Mouse (Mus musculus) bone marrow macrophage, adult 2 months (primary cell): ENCODE results near the gene Efnb1. TPM values are rescaled to one million over a fixed set of nuclear protein-coding genes. Genes with fewer than 3 reads are reported as not detected.
"Not testable (repeated sequence)": the region's sequence is repeated elsewhere in the genome, so short reads cannot be mapped to it uniquely, and the experiment has no call there.

Experiments used
- H3K27ac ChIP-seq: 2 replicates; pipeline ENCODE4 v1.5.1; 2012; ENCODE audit warnings: low read depth, low read length; ENCODE audit not compliant: insufficient read depth
- H3K4me1 ChIP-seq: 2 replicates; pipeline ENCODE4 v1.6.1; 2012; ENCODE audit warnings: low read length; ENCODE audit not compliant: control insufficient read depth, insufficient read depth
- H3K4me3 ChIP-seq: 2 replicates; pipeline ENCODE4 v1.5.1; 2012; ENCODE audit warnings: mild to moderate bottlenecking, low read length, moderate library complexity; ENCODE audit not compliant: insufficient read depth
- CTCF ChIP-seq: IDR thresholded peaks from 2 replicates; pipeline ENCODE4 v1.5.1; 2012; ENCODE audit warnings: low read depth, mild to moderate bottlenecking, low read length, moderate library complexity
- POLR2A ChIP-seq: IDR thresholded peaks from 2 replicates; pipeline ENCODE4 v1.6.1; 2012; ENCODE audit warnings: mild to moderate bottlenecking, low read depth, low read length, borderline replicate concordance
- polyA plus RNA-seq: library from polyadenylated mRNA; stranded (reverse); fragments of >200 nt; gene quantifications from 2 replicates; pipeline ENCODE4 v1.2.4, GENCODE M21; 2012; ENCODE audit not compliant: missing spikeins, insufficient read depth, insufficient read length

Efnb1 gene
- polyA plus RNA-seq = 1.9 and 2.7 TPM in 2 replicates

DNA sequence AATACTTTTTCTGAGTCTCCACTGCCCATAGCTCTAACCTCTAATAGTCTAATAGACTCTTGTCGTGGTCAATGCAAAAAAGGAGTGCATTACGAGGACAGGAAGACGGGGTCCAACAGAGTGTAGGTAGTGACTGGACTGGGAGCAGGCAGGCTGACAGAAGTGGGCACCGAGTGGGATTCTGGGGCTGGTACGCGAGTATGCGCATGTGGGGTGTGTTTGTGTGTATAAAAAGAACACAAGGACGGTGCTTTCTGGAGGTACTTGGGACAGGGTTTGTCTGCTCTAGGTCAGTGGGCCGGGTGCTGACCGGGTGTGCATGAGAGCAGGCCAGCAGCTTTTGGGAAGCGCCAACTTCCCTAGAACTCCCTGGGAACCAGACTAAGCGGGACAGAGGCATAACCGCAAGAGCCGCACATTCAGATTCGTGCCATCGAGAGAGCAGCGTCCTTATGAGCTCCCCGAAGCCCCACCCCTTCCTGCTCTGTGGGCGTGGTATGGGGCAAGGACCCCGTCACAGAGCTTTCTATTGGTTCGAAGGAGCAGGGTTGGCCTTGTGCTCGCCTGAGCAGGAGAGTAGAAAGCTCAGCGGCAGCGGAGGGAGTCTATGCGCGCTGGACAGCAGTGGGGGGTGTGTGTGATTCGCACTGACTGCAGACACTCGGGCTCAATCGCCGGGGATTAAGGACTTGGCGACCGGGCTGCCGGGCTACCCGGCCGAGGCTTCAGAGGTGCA lies at the start of gene Efnb1:
Efnb1 (plus strand) TSS at position 608 of the 736 bp plus-strand sequence.
- Histone ChIP-seq H3K4me3 (peak within 1 kb of the TSS; percentile 63), H3K27ac (no peak within 1 kb of the TSS), H3K4me1 (no peaks in the 10 kb centered on the region)
- no peak for TF ChIP-seq POLR2A
- TF ChIP-seq CTCF = no peak

- Histone ChIP-seq H3K4me3 (no peak overlapping the region), H3K27ac (no peak overlapping the region), H3K4me1 (peaks cover 6% of the 10 kb centered on the region; the same call in 1 of the 2 replicates)
- no peak for TF ChIP-seq POLR2A
- no peak for TF ChIP-seq CTCF
These were observed 43.2 kb upstream of the Efnb1 start for GRCm38 (mm10) chrX:99092704-99093103.

DNA sequence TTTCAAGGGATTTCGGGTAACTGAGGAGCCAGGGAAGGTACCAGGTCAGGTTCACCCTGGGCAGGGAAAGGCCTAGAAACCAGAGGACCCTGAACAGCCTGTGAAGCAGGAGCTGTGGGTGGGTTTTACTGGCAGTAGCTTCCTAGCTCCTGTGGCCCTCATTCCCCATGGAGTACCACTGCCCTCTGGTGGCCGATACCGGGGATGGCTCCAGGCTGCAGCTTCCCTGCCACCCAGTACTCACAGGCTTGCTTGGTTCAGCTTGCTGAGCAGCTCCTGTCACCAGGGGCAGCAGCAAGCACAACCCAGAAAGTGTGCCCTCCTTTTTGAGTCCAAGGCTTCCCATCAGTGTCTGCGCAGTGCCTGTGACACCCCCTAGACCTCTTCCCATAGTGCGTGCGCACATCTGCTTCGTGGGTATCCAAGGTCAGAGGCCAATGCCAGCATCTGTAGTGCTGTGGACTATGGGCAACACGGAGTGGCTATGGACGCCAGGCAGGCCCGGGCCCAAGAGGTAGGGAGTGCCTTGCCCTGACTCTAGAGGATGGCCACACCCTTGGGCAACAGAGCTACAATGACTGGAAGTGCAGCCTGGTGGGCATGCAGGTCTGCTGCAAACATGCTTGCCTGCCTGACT lies 24.7 kb upstream of the Efnb1 start:
- not testable (repeated sequence) for H3K4me3 ChIP-seq

GRCm38 (mm10) chrX:99119510-99119909 lies 16.4 kb upstream of the Efnb1 start:
- no peak overlapping the region for H3K4me3 ChIP-seq
- no peak overlapping the region for H3K27ac ChIP-seq
- no peaks in the 10 kb centered on the region for H3K4me1 ChIP-seq
- no peak for TF ChIP-seq POLR2A
- no peak for TF ChIP-seq CTCF

More for the DNA sequence above, 24.7 kb upstream of the Efnb1 start:
- H3K4me1 ChIP-seq, H3K27ac ChIP-seq: not testable (repeated sequence)

- Histone ChIP-seq H3K4me3 (no peak overlapping the region), H3K4me1 (no peaks in the 10 kb centered on the region), H3K27ac (no peak overlapping the region)
- TF ChIP-seq CTCF (peak; percentile 42), POLR2A (no peak)
These were observed 5.9 kb upstream of the Efnb1 start for GRCm38 (mm10) chrX:99130059-99130458.

- no peaks in the 10 kb centered on the region for H3K4me1 ChIP-seq
- no peak overlapping the region for H3K27ac ChIP-seq
- H3K4me3 ChIP-seq = no peak overlapping the region
- TF ChIP-seq POLR2A (no peak), CTCF (no peak)
These were observed 3.4 kb upstream of the Efnb1 start for GRCm38 (mm10) chrX:99132573-99132972.

DNA sequence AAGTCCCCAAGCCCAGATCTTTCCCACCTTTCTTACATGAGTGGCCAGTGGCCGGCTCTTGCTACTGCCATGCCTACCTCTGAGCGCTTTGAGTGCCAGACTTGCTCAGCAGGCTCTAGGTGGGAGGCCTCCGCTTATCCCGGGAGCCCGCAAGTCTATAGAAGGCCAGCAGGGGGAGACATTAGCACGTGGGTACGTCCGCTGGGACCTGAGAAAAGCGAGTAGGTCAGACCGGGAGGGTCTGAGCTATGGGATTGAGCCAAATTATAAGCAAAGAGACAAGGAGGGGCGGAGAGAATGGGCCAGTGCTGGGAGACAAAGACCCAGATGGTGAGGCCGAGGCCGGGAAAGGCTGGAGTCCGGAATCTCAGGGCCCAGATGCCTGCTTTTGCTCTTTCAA lies 1.0 kb upstream of the Efnb1 start:
- TF ChIP-seq POLR2A (no peak), CTCF (peak; percentile 74)
- H3K27ac ChIP-seq = no peak overlapping the region
- H3K4me1 ChIP-seq = no peaks in the 10 kb centered on the region
- H3K4me3 ChIP-seq = peak overlapping the region; percentile 51; the same call in 1 of the 2 replicates

DNA sequence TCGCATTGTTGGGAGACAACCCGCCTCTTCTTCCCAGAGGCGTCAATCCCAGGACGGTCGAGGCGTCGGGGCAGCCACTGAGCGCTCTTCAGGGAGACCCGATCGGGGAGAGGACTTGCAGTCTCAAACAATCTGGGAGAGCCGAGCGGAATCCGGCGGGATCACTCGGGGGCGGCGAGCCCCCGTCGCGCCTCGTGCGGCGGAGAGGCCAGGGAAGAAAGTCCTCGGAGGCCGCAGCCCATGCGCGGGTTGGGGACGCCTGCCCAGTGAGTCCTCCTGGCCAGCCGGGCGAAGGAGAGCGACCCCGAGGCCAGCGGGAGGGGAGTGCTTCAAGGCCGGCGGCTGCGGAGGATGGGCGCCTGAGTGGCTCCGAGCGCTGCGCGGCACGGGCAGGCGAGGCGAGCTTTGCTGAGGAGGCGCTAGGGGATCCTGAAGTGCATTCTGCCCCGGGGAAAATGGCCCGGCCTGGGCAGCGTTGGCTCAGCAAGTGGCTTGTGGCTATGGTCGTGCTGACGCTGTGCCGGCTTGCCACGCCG lies 569 bp downstream of the Efnb1 start:
- TF ChIP-seq CTCF = no peak
- no peak for TF ChIP-seq POLR2A
- Histone ChIP-seq H3K27ac (no peak overlapping the region), H3K4me3 (peak overlapping the region; percentile 63), H3K4me1 (no peaks in the 10 kb centered on the region)

DNA sequence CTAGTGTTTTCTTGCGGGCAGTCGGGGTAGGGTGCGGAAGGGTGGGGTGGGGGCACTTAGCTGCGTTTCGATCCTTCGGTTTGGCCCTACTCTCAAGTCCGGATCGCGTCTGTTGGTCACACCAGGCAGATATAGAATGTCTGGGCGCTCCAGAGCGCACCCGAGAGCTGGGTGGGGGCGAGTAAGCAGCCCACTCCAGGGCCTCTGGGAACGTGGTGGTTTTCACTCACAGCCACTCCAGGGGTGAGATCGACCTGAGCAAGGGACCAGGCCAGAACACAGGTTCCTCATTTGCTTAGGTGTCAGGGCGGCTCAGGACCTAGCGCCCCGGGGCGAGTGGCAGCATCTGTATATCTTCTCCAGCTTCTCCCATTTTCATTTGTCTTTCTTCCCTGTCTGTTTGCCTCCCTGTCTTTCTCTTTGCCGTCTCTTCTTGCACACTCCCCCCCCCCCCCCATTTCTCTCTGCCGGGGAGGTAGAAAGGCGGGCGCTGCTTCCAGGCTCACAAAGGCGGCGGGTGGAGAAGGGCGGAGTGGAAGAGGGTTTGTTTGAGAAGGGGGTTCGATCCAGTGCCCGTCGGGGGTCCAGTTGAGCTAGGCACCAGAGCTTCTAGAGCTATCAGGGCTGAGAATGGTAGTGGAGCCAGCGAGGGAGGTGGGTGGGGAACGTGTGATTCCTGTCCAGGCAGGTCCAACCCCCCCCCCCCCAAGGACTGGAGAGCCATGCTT lies 1.4 kb downstream of the Efnb1 start:
- Histone ChIP-seq H3K4me3 (peak overlapping the region; percentile 63), H3K27ac (no peak overlapping the region), H3K4me1 (no peaks in the 10 kb centered on the region)
- TF ChIP-seq CTCF (no peak), POLR2A (no peak)
